Mouse (Mus musculus): ENCODE measurements around the gene Tmem136. TPM values are rescaled to one million over a fixed set of nuclear protein-coding genes. Genes with fewer than 3 reads are reported as not detected.

Tmem136 gene
- polyA plus RNA-seq (2016; fragmentation: Nextera tagmentation; extraction: Ambion mirVana): 8.9 and 11.8 TPM in 2 replicates

DNA sequence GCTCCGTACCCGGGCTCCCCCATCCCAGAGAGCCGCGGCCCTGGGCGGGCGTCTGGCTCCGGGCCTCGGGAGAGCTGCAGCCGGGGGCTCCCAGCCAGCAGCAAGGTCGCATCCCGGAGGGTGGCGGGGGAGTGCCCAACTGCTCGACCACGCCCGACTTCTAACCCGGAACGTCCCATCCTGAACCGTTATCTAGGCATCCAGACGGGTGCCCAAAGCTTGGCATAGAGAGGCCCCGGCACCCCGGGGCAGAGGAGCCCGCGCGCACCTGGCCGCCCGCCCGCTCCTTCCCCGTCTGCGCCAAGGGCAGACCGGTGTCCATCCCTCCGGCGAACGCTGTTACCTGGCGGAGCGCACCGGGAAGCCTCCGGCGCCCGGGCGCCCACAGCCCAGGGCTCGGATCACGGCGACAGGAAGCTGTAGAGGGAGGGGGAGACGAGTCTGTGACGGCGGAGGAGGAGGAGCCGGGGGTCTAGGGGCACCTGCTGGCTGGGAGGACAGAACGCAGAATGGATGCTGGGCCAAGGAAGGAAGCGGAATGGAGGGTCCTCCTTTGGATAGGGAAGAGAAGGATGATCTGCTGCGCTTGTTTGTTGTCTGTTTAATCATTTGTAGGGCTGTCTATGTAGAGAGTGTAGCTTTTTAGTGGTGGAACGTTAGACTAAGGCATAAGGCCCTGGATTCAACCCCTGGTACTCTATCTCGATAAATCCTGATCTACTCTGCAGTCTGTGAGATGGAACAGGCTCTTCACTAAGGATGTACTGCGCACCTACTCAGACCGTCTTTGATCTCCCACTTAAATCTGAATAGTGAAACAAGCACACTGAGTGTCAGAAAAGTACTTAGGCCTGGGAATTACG is at the start of gene Tmem136:
Gene Tmem136 (minus strand): TSS at position 437 of the 863 bp plus-strand sequence.
- peak; percentile 78 for ATAC-seq (ENCODE audit: insufficient number of reproducible peaks, insufficient read depth, low FRiP score, low TSS enrichment, low read depth)
- H3K4me1 ChIP-seq (replicated peaks): peaks cover 6% of the 10 kb centered on the region; the same call in 1 of the 2 replicates
- peak within 1 kb of the TSS; percentile 86 for H3K9ac ChIP-seq (replicated peaks)
- H3K4me2 ChIP-seq: peak within 1 kb of the TSS; percentile 84
- WGBS: 4% methylated on average over 55 of the region's 55 CpGs
- peaks cover 5% of the 10 kb centered on the region; the same call in 1 of the 2 replicates for H3K27me3 ChIP-seq
- peaks cover 8% of the 10 kb centered on the region for H3K36me3 ChIP-seq
- H3K27ac ChIP-seq: peak within 1 kb of the TSS; percentile 59; the same call in 1 of the 2 replicates
- peak within 1 kb of the TSS; percentile 94 for H3K4me3 ChIP-seq (replicated peaks)
- H3K9me3 ChIP-seq: no peaks in the 10 kb centered on the region

DNA sequence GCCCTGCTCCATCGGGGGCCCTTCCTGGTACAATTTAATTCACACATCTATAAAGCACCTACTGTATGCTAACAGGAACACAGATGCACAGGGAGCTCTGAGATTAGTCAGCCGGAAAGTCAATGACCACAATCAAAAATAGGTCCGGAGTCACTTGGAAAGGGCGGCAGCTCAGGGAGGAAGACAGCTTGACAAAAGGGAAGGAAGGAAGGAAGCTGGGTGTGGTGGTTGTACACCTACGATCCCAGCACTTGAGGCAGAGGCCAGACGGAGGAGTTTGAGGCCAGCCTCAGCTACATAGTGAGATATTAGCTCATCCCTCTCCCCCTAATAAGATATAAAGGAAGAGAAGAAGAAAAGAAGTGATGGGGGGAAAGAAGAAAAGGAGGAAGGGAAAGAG is 39.6 kb upstream of the Tmem136 start:
- WGBS: 88% methylated on average over 6 of the region's 6 CpGs

DNA sequence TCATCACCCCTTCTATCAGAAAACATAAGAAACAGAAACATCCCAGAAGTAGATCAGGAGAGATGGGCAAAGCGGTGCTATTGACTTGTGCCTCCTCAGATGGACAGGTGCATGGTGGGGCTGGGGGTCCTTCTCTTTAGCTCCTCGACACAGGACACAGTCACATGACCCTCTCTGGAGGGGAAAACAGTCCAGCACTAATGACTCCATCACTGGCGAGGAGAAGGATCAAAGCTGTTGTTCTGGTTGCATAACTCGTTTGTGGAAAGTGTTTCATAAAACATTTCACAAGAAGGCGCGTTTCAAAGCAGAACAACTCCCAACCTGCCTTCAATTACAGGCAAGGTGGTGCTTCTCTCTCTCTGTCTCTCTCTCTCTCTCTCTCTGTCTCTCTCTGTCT is 35.4 kb upstream of the Tmem136 start:
- Histone ChIP-seq H3K9me3 (no peaks in the 10 kb centered on the region), H3K9ac (replicated peaks) (no peak overlapping the region), H3K4me2 (no peak overlapping the region), H3K4me3 (replicated peaks) (no peak overlapping the region), H3K27me3 (peaks cover 4% of the 10 kb centered on the region; the same call in 1 of the 2 replicates), H3K27ac (no peak overlapping the region), H3K4me1 (replicated peaks) (no peaks in the 10 kb centered on the region), H3K36me3 (no peaks in the 10 kb centered on the region)
- WGBS: 47% methylated on average over 6 of the region's 6 CpGs
- ATAC-seq (ENCODE audit: insufficient number of reproducible peaks, insufficient read depth, low FRiP score, low TSS enrichment, low read depth): no peak

More for the DNA sequence above, 39.6 kb upstream of the Tmem136 start:
- no peak for ATAC-seq (ENCODE audit: insufficient number of reproducible peaks, insufficient read depth, low FRiP score, low TSS enrichment, low read depth)
- H3K27ac ChIP-seq: no peak overlapping the region
- no peak overlapping the region for H3K4me2 ChIP-seq
- no peak overlapping the region for H3K4me3 ChIP-seq (replicated peaks)
- H3K27me3 ChIP-seq: peaks cover 4% of the 10 kb centered on the region; the same call in 1 of the 2 replicates
- H3K9me3 ChIP-seq: no peaks in the 10 kb centered on the region
- H3K9ac ChIP-seq (replicated peaks): no peak overlapping the region
- no peaks in the 10 kb centered on the region for H3K4me1 ChIP-seq (replicated peaks)
- no peaks in the 10 kb centered on the region for H3K36me3 ChIP-seq

DNA sequence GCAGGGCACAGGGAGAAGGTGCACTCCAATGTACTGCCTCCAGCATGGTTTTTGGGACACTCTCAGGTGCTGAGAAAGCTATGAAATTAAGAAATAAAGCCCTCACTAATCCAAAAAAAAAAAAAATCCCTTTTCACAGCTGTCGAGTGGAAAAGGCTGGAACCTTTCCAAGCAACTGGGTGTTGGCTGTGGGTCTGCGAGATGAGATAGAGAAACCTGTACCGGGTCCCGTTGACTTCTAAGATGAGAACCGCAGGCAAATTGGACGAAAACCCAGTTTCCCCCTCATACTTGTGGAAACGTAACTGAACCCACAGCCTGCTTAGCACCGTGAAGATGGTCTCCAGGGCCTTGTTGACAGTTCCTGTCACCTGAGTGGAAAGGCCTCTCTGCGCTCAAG is 34.6 kb upstream of the Tmem136 start:
- Histone ChIP-seq H3K27me3 (0 out of 2 replicates have a peak, but pooled peaks cover 4% of the 10 kb centered on the region), H3K4me3 (replicated peaks) (no peak overlapping the region), H3K36me3 (no peaks in the 10 kb centered on the region), H3K9me3 (no peaks in the 10 kb centered on the region), H3K4me1 (replicated peaks) (no peaks in the 10 kb centered on the region), H3K4me2 (no peak overlapping the region), H3K27ac (no peak overlapping the region), H3K9ac (replicated peaks) (no peak overlapping the region)
- ATAC-seq (ENCODE audit: insufficient number of reproducible peaks, insufficient read depth, low FRiP score, low TSS enrichment, low read depth): no peak
- WGBS: 81% methylated on average over 9 of the region's 9 CpGs

DNA sequence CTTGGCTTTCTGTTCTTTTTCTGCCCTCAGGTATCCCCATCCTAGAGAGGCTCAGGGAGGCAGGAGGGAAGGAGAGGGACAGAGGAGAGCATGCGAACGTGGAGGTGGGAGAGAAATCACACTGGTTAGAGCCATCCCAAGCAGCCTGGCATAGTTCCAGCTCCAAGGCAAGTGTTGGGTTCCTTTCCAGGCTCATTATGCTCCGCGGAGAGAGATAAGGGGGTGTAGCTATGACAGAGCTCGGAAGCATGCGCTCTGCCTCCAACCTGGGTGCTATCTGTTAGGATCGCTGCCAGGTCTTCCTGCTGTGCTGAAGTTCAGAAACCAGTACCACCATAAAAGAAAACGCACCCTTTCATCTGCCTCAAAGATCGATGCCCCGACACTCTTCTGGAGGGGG is 33.7 kb upstream of the Tmem136 start:
- H3K9me3 ChIP-seq: no peaks in the 10 kb centered on the region
- no peak overlapping the region for H3K9ac ChIP-seq (replicated peaks)
- no peak overlapping the region for H3K4me2 ChIP-seq
- 40% methylated on average over 10 of the region's 10 CpGs for WGBS
- no peaks in the 10 kb centered on the region for H3K4me1 ChIP-seq (replicated peaks)
- no peak overlapping the region for H3K27ac ChIP-seq
- H3K36me3 ChIP-seq: no peaks in the 10 kb centered on the region
- no peak overlapping the region for H3K4me3 ChIP-seq (replicated peaks)
- H3K27me3 ChIP-seq: 0 out of 2 replicates have a peak, but pooled peaks cover 4% of the 10 kb centered on the region
- ATAC-seq (ENCODE audit: insufficient number of reproducible peaks, insufficient read depth, low FRiP score, low TSS enrichment, low read depth): no peak

DNA sequence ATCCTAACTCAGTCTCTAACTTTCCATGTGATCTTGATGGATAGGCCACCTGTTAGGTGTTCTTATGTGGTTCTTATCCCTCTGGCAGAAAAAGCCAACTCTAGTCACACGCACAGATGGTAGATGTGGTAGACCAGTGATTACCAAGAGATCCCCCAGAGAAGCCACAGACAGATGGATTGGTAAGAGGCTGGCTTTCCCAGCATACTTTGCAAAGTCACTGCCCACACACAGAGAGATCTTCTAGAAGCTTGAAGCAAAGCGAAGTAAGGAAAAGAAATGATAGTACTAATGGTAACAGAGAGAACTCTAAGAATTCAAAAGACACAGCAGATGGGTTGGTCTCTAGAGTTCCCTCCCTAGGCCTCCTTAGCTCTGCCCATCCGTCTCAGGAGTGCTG is 33.1 kb upstream of the Tmem136 start:
- no peak for ATAC-seq (ENCODE audit: insufficient number of reproducible peaks, insufficient read depth, low FRiP score, low TSS enrichment, low read depth)
- H3K4me2 ChIP-seq: no peak overlapping the region
- H3K9ac ChIP-seq (replicated peaks): no peak overlapping the region
- no peaks in the 10 kb centered on the region for H3K36me3 ChIP-seq
- no peak overlapping the region for H3K4me3 ChIP-seq (replicated peaks)
- H3K4me1 ChIP-seq (replicated peaks): no peaks in the 10 kb centered on the region
- WGBS: 81% methylated on average over 3 of the region's 3 CpGs
- 0 out of 2 replicates have a peak, but pooled peaks cover 4% of the 10 kb centered on the region for H3K27me3 ChIP-seq
- H3K9me3 ChIP-seq: no peaks in the 10 kb centered on the region
- no peak overlapping the region for H3K27ac ChIP-seq

DNA sequence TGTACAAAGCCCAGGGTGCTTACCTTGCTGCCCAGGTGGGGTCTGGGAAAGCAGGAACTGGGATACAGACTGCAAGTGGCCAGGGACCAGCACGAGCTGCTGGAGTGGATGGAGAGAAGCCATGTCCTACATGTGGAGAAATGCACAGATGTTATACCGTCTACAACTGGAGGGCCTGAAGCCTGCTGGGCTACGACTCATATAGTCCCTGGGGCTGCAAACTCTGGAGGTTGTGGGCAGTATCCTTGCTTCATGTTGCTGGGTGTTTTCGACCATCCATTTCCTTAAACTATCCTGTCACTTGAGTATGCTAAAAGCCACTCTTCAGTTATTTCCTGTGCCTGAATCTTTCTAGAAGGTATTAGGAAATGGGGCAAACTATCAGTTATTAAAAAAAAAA is 28.8 kb upstream of the Tmem136 start:
- Histone ChIP-seq H3K9ac (replicated peaks) (no peak overlapping the region), H3K36me3 (no peaks in the 10 kb centered on the region)

DNA sequence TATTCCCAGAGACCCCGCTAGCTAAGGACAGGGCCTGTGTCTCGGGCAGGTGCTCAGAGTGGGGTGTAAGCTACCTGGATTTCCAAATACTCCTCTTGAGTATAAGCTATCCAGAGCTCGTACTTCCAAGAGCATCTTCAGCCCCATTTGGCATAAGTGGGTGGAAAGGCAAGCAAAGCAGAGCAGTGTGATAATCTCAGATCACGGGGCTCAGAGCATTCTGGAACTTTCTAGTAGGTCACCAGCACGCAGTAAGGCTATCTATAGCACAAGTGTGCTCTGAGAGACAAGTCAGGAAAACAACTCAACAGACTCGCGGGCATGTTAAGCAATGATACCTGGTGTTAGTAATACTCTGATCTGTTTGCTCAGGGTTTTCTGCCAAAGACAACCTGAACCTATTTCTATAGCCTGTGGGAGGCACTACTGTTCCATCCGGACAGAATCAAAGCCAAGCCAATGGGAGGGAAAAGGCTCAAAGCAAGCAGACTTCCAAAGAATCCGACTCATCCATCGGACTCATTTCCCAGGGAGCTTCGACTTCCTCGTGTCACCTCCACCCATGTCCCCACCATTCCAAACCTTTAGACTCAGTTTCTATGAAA is 27.9 kb upstream of the Tmem136 start:
- no peak for ATAC-seq (ENCODE audit: insufficient number of reproducible peaks, insufficient read depth, low FRiP score, low TSS enrichment, low read depth)
- Histone ChIP-seq H3K27me3 (no peaks in the 10 kb centered on the region), H3K9me3 (no peaks in the 10 kb centered on the region), H3K4me2 (no peak overlapping the region), H3K9ac (replicated peaks) (no peak overlapping the region), H3K4me3 (replicated peaks) (no peak overlapping the region), H3K36me3 (no peaks in the 10 kb centered on the region), H3K27ac (no peak overlapping the region), H3K4me1 (replicated peaks) (no peaks in the 10 kb centered on the region)
- WGBS: 78% methylated on average over 12 of the region's 12 CpGs

More for the DNA sequence above, 28.8 kb upstream of the Tmem136 start:
- H3K4me3 ChIP-seq (replicated peaks): no peak overlapping the region
- no peak overlapping the region for H3K4me2 ChIP-seq
- H3K4me1 ChIP-seq (replicated peaks): no peaks in the 10 kb centered on the region
- no peak for ATAC-seq (ENCODE audit: insufficient number of reproducible peaks, insufficient read depth, low FRiP score, low TSS enrichment, low read depth)
- no peaks in the 10 kb centered on the region for H3K27me3 ChIP-seq
- no peak overlapping the region for H3K27ac ChIP-seq
- no peaks in the 10 kb centered on the region for H3K9me3 ChIP-seq
- 82% methylated on average over 4 of the region's 4 CpGs for WGBS

DNA sequence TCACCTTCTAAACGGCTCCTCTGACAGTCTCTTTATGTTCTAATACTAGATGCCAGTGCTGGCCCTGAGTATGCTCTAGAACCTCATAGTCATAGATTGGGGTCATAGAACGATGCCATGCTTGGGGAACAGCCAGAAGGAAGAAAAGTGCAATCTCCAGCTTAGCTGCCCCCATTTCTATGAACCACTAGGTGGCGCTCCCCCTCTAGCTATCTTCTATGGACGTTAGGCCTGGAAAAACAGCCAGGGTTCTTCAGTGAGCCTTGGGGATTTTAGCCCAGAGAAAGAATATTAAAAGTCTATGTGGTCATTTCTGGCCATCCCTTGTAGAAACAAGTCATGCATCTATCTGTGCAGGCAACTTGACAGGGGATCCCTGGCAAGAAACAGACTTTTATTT is 25.5 kb upstream of the Tmem136 start:
- Histone ChIP-seq H3K4me2 (no peak overlapping the region), H3K36me3 (no peaks in the 10 kb centered on the region), H3K9me3 (no peaks in the 10 kb centered on the region), H3K4me1 (replicated peaks) (no peaks in the 10 kb centered on the region), H3K27ac (no peak overlapping the region), H3K4me3 (replicated peaks) (no peak overlapping the region), H3K9ac (replicated peaks) (no peak overlapping the region), H3K27me3 (no peaks in the 10 kb centered on the region; the same call in 1 of the 2 replicates)
- no peak for ATAC-seq (ENCODE audit: insufficient number of reproducible peaks, insufficient read depth, low FRiP score, low TSS enrichment, low read depth)
- 7% methylated on average over 4 of the region's 4 CpGs for WGBS

DNA sequence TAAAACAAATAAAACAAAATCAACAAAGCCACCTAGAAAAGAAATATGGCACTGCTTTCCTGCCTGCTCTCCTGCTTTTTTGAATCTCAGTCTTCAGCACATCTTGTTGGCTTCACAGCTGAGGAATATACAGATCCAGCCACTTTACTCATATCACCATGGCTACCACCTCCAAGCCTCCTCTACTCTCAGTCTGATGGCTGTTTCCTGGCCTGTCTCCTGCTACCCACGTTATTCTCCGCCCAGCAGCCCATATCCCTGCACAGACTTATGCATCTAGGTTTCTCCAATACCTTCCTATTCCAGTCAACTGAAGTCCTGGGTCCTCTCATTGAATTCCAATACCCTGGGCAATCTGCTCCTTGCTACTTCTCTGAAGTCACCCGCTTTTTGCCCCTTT is 17.2 kb upstream of the Tmem136 start:
- Histone ChIP-seq H3K4me3 (replicated peaks) (no peak overlapping the region), H3K4me2 (no peak overlapping the region), H3K27me3 (peaks cover 4% of the 10 kb centered on the region; the same call in 1 of the 2 replicates), H3K9me3 (no peaks in the 10 kb centered on the region), H3K4me1 (replicated peaks) (peaks cover 14% of the 10 kb centered on the region; the same call in 1 of the 2 replicates), H3K9ac (replicated peaks) (no peak overlapping the region), H3K27ac (no peak overlapping the region), H3K36me3 (no peaks in the 10 kb centered on the region)
- no peak for ATAC-seq (ENCODE audit: insufficient number of reproducible peaks, insufficient read depth, low FRiP score, low TSS enrichment, low read depth)
- WGBS: 80% methylated on average over 3 of the region's 3 CpGs

DNA sequence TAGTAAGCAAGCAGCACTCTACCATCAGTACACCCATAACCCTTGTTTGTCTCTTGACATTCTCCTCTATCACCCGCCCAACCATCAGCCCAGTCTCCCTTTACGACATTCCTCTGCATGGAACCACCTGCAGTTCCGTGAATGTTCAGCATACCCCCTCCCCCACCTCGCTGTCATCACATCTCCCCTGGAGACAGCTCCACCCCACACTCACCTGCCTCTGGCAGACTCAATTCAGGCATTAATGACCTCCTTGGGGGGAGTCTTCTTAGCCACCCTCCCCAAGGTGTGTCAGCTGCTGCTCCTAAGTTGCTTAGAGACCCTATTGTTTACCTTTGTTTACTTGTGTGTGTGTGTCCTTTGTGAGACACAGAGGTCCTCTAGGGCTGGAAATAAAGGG is 16.0 kb upstream of the Tmem136 start:
- Histone ChIP-seq H3K4me2 (no peak overlapping the region), H3K4me1 (replicated peaks) (peaks cover 14% of the 10 kb centered on the region; the same call in 1 of the 2 replicates), H3K36me3 (no peaks in the 10 kb centered on the region), H3K27me3 (0 out of 2 replicates have a peak, but pooled peaks cover 4% of the 10 kb centered on the region), H3K9me3 (no peaks in the 10 kb centered on the region), H3K4me3 (replicated peaks) (no peak overlapping the region), H3K9ac (replicated peaks) (no peak overlapping the region), H3K27ac (no peak overlapping the region)
- ATAC-seq (ENCODE audit: insufficient number of reproducible peaks, insufficient read depth, low FRiP score, low TSS enrichment, low read depth): no peak
- WGBS: 17% methylated on average over 4 of the region's 4 CpGs
